Comparison of ENCODE assay signal across 9 mouse cellular contexts in genomic region chr19:10296306-10296705, GRCm38 (mm10). TPM values are rescaled to one million over a fixed set of nuclear protein-coding genes. Genes with fewer than 3 reads are reported as not detected.
DNase-seq lines count a peak whose midpoint lies in the region; ATAC-seq and TF ChIP-seq lines count a peak whose summit lies in the region.
"Had no signal": no experiment of that assay in that cellular context is flagged by ENCODE, and none has a peak within 500 bp of the region (broad histone marks: within the 10 kb centered on the region; RNA-seq: fewer than 3 reads in every experiment).

No protein-coding gene starts in this region.

- no peaks in the 10 kb centered on the region for H3K4me1 ChIP-seq in liver, adult 2 months (ENCODE audit: control insufficient read depth, insufficient read depth, low read length)
- peaks cover 49% of the 10 kb centered on the region for H3K4me1 ChIP-seq in embryonic facial prominence, embryonic 14.5 days (ENCODE audit: control insufficient read depth, insufficient read depth, low read length)

- no peak for TF ChIP-seq CTCF in liver, adult 2 months (IDR thresholded peaks at IDR 0.05; ENCODE audit: low read depth, low read length)

- no peak for TF ChIP-seq POLR2A in liver, adult 2 months (IDR thresholded peaks at IDR 0.05; ENCODE audit: extremely low read depth, insufficient read depth, low read length)

- 0 out of 2 replicates have a peak, but pooled peaks have one; percentile 5 for ATAC-seq in embryonic facial prominence, embryonic 14.5 days (ENCODE audit: low read depth)
- ATAC-seq: activated CD4-positive, CD25-positive, alpha-beta regulatory T cell, adult 4 months had no signal

- no peak overlapping the region for H3K9ac ChIP-seq in liver, adult 2 months (ENCODE audit: low read depth, low read length)
- peak overlapping the region; percentile 9; the same call in 1 of the 2 replicates for H3K9ac ChIP-seq in embryonic facial prominence, embryonic 14.5 days (ENCODE audit: low read depth, low read length)

- no peaks in the 10 kb centered on the region for H3K27me3 ChIP-seq in liver, adult 2 months (ENCODE audit: control insufficient read depth, insufficient read depth, low read length)
- no peaks in the 10 kb centered on the region for H3K27me3 ChIP-seq in embryonic facial prominence, embryonic 14.5 days (replicated peaks; ENCODE audit: control insufficient read depth, insufficient read depth, low read length)

- no peak overlapping the region for H3K4me2 ChIP-seq in embryonic facial prominence, embryonic 14.5 days (ENCODE audit: low read depth, low read length)

- no peaks in the 10 kb centered on the region for H3K9me3 ChIP-seq in embryonic facial prominence, embryonic 14.5 days (ENCODE audit: control insufficient read depth, low read length)
- H3K9me3 ChIP-seq: neural tube, embryonic 12.5 days had no signal

- no peaks in the 10 kb centered on the region for H3K36me3 ChIP-seq in liver, adult 2 months (ENCODE audit: control insufficient read depth, insufficient read depth, low read length)
- no peaks in the 10 kb centered on the region for H3K36me3 ChIP-seq in embryonic facial prominence, embryonic 14.5 days (ENCODE audit: control insufficient read depth, insufficient read depth, low read length)
- H3K36me3 ChIP-seq: neural tube, embryonic 12.5 days had no signal

- peak overlapping the region; percentile 55 for H3K27ac ChIP-seq in liver, adult 2 months (replicated peaks; ENCODE audit: insufficient read depth, low read depth, low read length)
- peak overlapping the region; percentile 68 for H3K27ac ChIP-seq in embryonic facial prominence, embryonic 14.5 days (replicated peaks; ENCODE audit: low read depth, low read length)
- H3K27ac ChIP-seq: neural tube, embryonic 12.5 days had no signal

- H3K4me3 ChIP-seq in liver, adult 2 months (ENCODE audit: insufficient read depth, low read depth, low read length): no peak overlapping the region
- no peak overlapping the region for H3K4me3 ChIP-seq in embryonic facial prominence, embryonic 14.5 days (ENCODE audit: low read depth, low read length)
- H3K4me3 ChIP-seq: neural tube, embryonic 12.5 days had no signal

- H3K79me2 ChIP-seq in liver, adult 2 months (ENCODE audit: control insufficient read depth, insufficient read depth, low read length): no peaks in the 10 kb centered on the region

- DNase-seq in liver, adult 2 months (ENCODE audit: extremely low read depth, low read depth, low spot score): no peak
- no peak for DNase-seq in liver
- no peak for DNase-seq in embryonic facial prominence, embryonic 14.5 days (ENCODE audit: low spot score)
- peak; percentile 51 for DNase-seq in heart, postnatal 4 days
- peak; percentile 54 for DNase-seq in lung, postnatal 36 days
- no peak for DNase-seq in cerebellum, postnatal 14 days
- DNase-seq in ovary, postnatal 14 days (ENCODE audit: low spot score): no peak

- 55% methylated on average over 5 of the region's 5 CpGs for WGBS in liver, adult 2 months
- WGBS in embryonic facial prominence, embryonic 14.5 days: 19% methylated on average over 5 of the region's 5 CpGs

RNA-seq across cellular contexts. Expression of gene Dagla, which starts 8.4 kb away (rescaled TPM):
- total RNA-seq in liver, adult 2 months (2014; rRNA removed): 0.18 and 0.40 TPM in 2 replicates
- 0.63 and 0.93 TPM in 2 replicates for polyA plus RNA-seq in liver, adult 2 months (2012; rRNA removed)
- polyA plus RNA-seq in embryonic facial prominence, embryonic 14.5 days (2014; fragmentation: Nextera tagmentation; extraction: Ambion mirVana): 2.8 and 2.9 TPM in 2 replicates
- 1 to 10 TPM; 3.8 to 4.1 TPM for total RNA-seq in heart, postnatal 4 days (2021)

RNA-seq across cellular contexts. Expression of gene Myrf, which starts 55.8 kb away (rescaled TPM):
- total RNA-seq in liver, adult 2 months (2014; rRNA removed): 3.0 and 5.3 TPM in 2 replicates
- polyA plus RNA-seq in liver, adult 2 months (2012; rRNA removed): 23.4 and 31.4 TPM in 2 replicates
- 0.87 and 0.96 TPM in 2 replicates for polyA plus RNA-seq in embryonic facial prominence, embryonic 14.5 days (2014; fragmentation: Nextera tagmentation; extraction: Ambion mirVana)
- 10 to 100 TPM in 1 of 2 experiments, 1 to 10 TPM in 1; 9.0 to 11.9 TPM for total RNA-seq in heart, postnatal 4 days (2021)

Comparison
In these comparisons a context has a peak if more than half of its experiments do, and no peak if none do; other contexts are left out.
1. DNase-seq: peak in heart, postnatal 4 days (single experiment) and lung, postnatal 36 days (single experiment); none in liver, adult 2 months (single experiment), liver (single experiment), embryonic facial prominence, embryonic 14.5 days (single experiment), cerebellum, postnatal 14 days (0 of 2) and ovary, postnatal 14 days (single experiment).